Mouse (Mus musculus): ENCODE results near the gene Gars. TPM values are rescaled to one million over a fixed set of nuclear protein-coding genes. Genes with fewer than 3 reads are reported as not detected.

The Gars gene
- 162 and 164 TPM in 2 replicates for polyA plus RNA-seq (2015; fragmentation: Nextera tagmentation; extraction: Ambion mirVana)

DNA sequence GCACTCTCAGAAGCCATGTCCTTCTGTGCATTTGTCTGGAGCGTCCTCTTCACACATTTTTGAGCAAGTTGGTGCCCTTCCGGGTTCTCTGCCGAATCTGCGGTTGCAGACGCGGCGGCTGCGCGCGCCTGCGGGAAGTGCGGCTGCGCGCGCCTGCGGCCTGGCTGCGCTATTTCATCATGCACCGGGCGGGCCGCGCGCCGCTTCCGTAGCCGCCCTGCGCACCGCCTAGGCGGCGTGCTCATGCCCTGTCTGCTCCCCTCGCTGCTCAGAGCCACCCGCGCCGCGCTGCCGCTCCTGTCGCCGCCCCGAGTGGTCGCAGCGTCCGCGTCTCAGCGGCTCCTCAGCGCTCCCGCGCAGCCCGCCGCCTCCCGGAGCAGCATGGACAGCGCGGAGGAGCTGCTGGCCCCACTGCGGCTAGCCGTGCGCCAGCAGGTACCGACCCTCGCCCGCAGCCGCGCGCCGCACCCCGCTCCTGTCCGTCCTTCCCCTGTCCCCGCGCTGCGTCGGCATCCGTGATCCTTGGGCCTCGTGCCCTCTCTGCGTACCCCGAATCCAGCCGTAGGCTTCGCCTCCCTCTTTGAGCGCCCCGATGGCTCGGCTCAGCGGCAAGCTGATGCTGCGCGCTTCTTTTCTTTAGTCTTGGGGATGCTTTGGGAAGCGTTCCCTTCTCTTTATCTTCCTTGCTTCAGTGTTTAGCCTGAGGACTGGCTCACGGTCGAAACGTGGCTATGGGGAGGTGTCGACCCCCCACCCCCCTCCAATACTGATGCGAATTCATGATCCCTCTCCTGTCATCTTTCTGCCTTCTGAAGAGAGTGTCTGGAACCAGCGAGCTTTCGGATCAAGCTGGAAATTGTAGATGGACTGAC, at the start of gene Gars:
Gene Gars (plus strand): TSS at position 209 of the 872 bp plus-strand sequence.

DNA sequence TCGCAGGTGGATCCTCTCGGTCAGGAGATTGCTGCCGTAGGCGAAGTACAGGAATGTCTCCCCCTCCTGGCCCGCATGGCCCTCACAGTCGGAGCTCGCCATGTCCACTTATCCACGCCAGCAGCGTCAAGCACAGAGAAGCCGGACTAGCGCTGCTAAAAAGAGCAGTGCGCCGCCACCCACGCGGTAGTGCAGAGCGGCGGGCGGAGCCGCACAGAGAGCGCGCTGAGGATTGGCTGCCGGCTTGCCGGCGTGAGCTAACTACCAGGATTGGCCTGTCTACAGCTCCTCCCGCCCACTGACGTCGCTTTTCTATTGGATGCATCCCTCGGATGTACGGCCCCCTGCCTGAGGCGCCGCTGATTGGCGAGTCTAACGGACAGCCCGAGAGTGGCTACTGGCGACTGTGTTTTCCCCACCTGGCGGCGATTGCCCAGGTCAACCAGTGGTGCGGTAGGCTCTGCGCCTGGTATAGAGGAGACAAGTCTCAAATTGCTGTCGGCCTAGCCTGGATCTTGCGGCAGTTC, 45.0 kb upstream of the Gars start, which contains the start of gene Ggct:
Gene Ggct (minus strand): TSS at position 217 of the 527 bp plus-strand sequence.

Other genes starting within 250 kb of the Gars start
- 6.1 and 6.2 TPM in 2 replicates for gene Znrf2, start 221.1 kb upstream of the Gars start, polyA plus RNA-seq (2015; fragmentation: Nextera tagmentation; extraction: Ambion mirVana)
- gene Nod1, start 65.4 kb upstream of the Gars start, polyA plus RNA-seq (2015; fragmentation: Nextera tagmentation; extraction: Ambion mirVana): 2.1 and 2.4 TPM in 2 replicates
- gene Ggct, start 45.1 kb upstream of the Gars start, polyA plus RNA-seq (2015; fragmentation: Nextera tagmentation; extraction: Ambion mirVana): 26.2 and 33.2 TPM in 2 replicates
- gene Crhr2, start 95.0 kb downstream of the Gars start, polyA plus RNA-seq (2015; fragmentation: Nextera tagmentation; extraction: Ambion mirVana): 1.6 and 1.8 TPM in 2 replicates
- 0.23 TPM in 1 of 2 replicates, not detected in the other for gene Inmt, start 137.0 kb downstream of the Gars start, polyA plus RNA-seq (2015; fragmentation: Nextera tagmentation; extraction: Ambion mirVana)
- 7.0 and 7.7 TPM in 2 replicates for gene Mindy4, start 165.4 kb downstream of the Gars start, polyA plus RNA-seq (2015; fragmentation: Nextera tagmentation; extraction: Ambion mirVana)